17 mouse cellular contexts compared by ENCODE assay signal in the genomic region with DNA sequence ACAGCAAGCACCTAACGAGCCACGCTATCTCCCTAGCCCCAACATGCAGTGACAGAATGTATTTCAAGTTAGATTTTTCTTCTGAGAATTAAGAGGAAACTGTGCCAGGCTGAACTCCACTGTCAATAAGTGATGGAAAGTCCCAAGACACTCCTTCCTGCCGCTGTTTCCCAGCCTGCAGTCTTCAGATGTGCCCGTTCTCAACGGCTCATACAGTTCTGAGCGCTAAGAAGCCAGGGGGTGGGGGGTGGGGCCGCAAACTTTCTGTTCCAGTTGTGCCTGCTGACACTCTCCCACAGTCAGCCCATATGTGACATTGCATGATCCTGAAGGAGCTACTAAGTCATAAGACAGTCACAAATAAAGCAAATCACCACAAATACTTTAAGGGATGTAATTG.
"Had no signal": no experiment of that assay in that cellular context is flagged by ENCODE, and none has a peak within 500 bp of the region (broad histone marks: within the 10 kb centered on the region; RNA-seq: fewer than 3 reads in every experiment).

No protein-coding gene starts in this region.

- H3K36me3 ChIP-seq: lung, embryonic 15.5 days; midbrain, embryonic 13.5 days; midbrain, embryonic 15.5 days; neural tube, embryonic 12.5 days; stomach, embryonic 15.5 days had no signal

- DNase-seq: liver, postnatal 0 days; lung, adult 2 months; lung, postnatal 14 days; lung, postnatal 36 days; right cerebral cortex, postnatal 14 days; spleen, adult 18-20 months; thymus, adult 2 months; thymus, postnatal 25 days; thymus, postnatal 4 days had no signal

- H3K27ac ChIP-seq: lung, embryonic 15.5 days; macrophage; midbrain, embryonic 13.5 days; midbrain, embryonic 15.5 days; neural tube, embryonic 12.5 days; stomach, embryonic 15.5 days; stomach, postnatal 0 days had no signal

- H3K4me1 ChIP-seq: megakaryocyte, embryonic 14.5 days; midbrain, embryonic 13.5 days; midbrain, embryonic 15.5 days had no signal

- H3K27me3 ChIP-seq: lung, embryonic 15.5 days; midbrain, embryonic 13.5 days; midbrain, embryonic 15.5 days; neural tube, embryonic 12.5 days; stomach, embryonic 15.5 days had no signal

- H3K4me3 ChIP-seq: lung, embryonic 15.5 days; megakaryocyte, embryonic 14.5 days; midbrain, embryonic 13.5 days; midbrain, embryonic 15.5 days; neural tube, embryonic 12.5 days; stomach, embryonic 15.5 days had no signal
